Mouse (Mus musculus): ENCODE results near the gene Lyzl4.

GRCm38 (mm10) chr9:121656322-121656721 lies 14.4 kb upstream of the Lyzl4 start:
- TF ChIP-seq CTCF (IDR thresholded peaks at IDR 0.05; ENCODE audit: control insufficient read depth, insufficient read depth, insufficient replicate concordance, low read depth, low read length) = no peak
- TF ChIP-seq POLR2A (IDR thresholded peaks at IDR 0.05; ENCODE audit: control insufficient read depth, low read depth, low read length) = no peak

All from testis, adult 2 months (tissue).